Mouse (Mus musculus) bone marrow, adult 2 months (tissue): ENCODE measurements around the gene Pcsk4. TPM values are rescaled to one million over a fixed set of nuclear protein-coding genes. Genes with fewer than 3 reads are reported as not detected.
A peak's percentile ranks its signal among the peaks of the same experiment; 100 is the strongest.

Experiments
- H3K27ac ChIP-seq: fragments of 200-500 bp; 2 replicates; pipeline ENCODE4 v1.5.1; 2012; ENCODE audit warnings: low read depth, mild to moderate bottlenecking, control low read depth, inconsistent platforms, low read length; ENCODE audit not compliant: control insufficient read depth, poor library complexity, insufficient read depth
- H3K4me1 ChIP-seq: fragments of 200-500 bp; 2 replicates; pipeline ENCODE4 v1.6.1; 2011; ENCODE audit warnings: low read length; ENCODE audit not compliant: control insufficient read depth, insufficient read depth
- H3K4me3 ChIP-seq: fragments of 200-500 bp; replicated peaks from 2 replicates; pipeline ENCODE3; 2011; ENCODE audit warnings: mild to moderate bottlenecking, low read depth, low read length, control low read depth; ENCODE audit not compliant: control insufficient read depth
- CTCF ChIP-seq: fragments of 200-500 bp; IDR thresholded peaks from 2 replicates; pipeline ENCODE4 v1.5.1; 2011; ENCODE audit warnings: low read length, control low read depth; ENCODE audit not compliant: control insufficient read depth, insufficient read depth
- POLR2A ChIP-seq: fragments of 200-500 bp; IDR thresholded peaks from 2 replicates; pipeline ENCODE4 v1.6.1; 2011; ENCODE audit warnings: low read depth, mild to moderate bottlenecking, control low read depth, low read length, borderline replicate concordance; ENCODE audit not compliant: control insufficient read depth
- WGBS: fragments of 180-500 bp; shearing (Covaris S2); methylation state at CpG from one replicate; pipeline ENCODE4 v1.1.7; 2018; 5-methylcytosine and 5-hydroxymethylcytosine counted together
- polyA plus RNA-seq: library from polyadenylated mRNA; stranded (reverse); fragments of >200 nt; gene quantifications from 2 replicates; pipeline ENCODE4 v1.2.4, GENCODE M21; 2011; ENCODE audit warnings: low replicate concordance; ENCODE audit not compliant: missing spikeins, insufficient read depth, insufficient read length

Gene Pcsk4
- polyA plus RNA-seq, 1 experiment: not detected

DNA sequence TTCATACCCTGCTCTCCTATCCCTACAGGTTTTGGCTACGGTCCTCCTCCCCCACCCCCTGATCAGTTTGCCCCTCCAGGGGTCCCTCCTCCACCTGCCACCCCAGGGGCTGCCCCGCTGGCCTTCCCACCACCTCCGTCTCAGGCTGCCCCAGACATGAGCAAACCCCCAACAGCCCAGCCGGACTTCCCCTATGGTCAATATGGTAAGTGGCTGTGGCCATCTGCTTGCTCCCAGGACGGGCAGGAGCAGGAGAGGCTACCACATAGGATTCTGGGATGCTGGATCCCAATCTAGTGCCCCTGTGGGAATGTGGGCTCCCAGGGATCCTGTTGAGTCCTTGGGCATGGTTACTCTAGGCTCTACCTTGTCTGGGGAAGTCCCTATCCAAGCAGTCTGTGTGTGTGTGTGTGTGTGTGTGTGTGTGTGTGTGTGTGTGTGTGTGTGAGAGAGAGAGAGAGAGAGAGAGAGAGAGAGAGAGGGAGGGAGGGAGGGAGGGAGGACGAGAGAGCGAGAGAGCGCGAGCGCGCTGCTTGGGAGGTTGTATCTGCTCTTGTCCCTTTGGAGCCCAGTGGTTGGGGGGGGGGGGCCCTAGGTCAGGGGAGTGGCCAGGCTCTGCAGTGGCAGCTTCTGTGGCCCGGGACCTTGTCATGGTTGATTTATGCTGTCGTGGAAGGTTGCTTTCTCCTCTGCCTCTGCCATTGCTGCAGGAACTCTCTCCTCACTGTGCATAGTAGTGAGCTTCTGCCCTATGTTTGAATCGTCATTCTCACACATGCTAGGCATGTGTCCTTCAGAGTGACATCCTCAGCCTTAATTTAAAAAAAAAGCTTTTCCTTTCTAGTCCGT is 43.9 kb downstream of the Pcsk4 start:
- Histone ChIP-seq H3K4me3 (no peak overlapping the region), H3K4me1 (no peaks in the 10 kb centered on the region; the same call in 1 of the 2 replicates), H3K27ac (no peak overlapping the region)
- WGBS: 82% methylated on average over 15 of the region's 15 CpGs
- TF ChIP-seq CTCF (no peak), POLR2A (no peak)

DNA sequence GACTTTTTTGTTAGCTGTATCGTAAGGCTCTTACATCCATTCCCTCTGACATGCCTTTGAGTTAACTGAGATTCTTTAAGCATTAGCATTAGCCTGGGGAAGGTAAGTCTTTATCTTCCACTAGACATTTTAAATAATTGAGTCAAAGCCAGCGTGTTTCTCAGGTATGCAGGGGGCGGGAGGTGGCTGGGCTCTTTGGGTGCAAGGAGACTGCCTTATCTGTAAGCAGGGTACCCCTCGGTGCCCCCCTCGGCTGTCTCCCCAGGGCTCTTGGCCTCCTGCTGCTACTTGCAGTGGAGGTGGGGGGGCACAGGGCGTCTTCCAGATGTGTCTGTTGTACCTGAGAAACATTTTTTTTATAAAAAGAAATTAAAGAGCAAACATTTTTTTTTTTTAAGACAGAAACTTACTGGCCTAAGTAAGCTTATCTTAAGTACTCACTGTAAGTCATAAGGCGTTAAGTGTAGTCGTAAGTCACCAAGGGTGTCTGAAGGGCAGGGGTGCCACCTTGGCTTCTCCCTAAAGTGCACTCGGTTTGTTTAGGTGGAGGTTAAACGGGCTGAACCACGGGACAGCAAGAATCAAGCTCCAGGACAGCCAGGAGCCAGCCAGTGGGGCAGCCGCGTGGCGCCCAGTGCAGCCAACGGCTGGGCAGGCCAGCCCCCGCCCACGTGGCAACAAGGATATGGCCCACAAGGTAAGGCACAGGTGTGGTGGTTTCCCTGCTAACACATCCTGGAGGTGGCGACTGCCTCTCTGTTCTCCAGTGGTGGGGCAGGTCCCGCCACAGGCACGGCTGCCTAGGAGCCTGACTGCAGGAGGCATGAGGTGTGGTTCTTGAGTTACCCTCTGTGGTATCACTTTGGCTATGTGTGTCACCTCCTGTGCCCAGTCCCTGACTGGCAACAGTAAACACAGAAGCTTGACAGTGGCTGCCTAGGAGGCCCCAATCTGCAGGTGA is 46.5 kb downstream of the Pcsk4 start:
- H3K4me3 ChIP-seq: no peak overlapping the region
- 86% methylated on average over 20 of the region's 20 CpGs for WGBS
- TF ChIP-seq CTCF: no peak
- no peak for TF ChIP-seq POLR2A
- no peaks in the 10 kb centered on the region; the same call in 1 of the 2 replicates for H3K4me1 ChIP-seq
- peak overlapping the region; percentile 1; the same call in 1 of the 2 replicates for H3K27ac ChIP-seq

DNA sequence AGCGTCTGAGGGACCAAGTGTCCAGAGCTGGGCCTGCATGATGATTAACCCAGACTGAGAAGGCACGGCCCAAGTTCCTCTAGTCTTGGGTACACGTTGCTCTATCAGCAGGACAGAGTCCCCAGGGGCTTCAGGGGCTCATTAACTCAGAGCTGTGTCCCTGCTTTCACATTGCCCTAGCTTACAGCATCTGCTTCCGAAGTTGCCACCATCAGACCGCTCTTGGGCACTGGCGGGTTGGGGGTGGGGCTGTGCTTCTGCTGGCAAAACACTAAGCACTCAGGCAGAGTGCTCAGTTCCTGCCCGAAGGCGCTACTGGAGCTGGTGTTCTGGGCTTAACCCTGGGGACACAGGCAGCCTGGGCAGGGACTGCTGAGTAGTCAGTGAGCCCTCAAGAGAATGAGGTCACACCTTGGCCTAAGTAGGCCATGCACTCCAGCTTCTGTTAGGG is 47.4 kb downstream of the Pcsk4 start:
- WGBS: 45% methylated on average over 8 of the region's 8 CpGs
- peak overlapping the region; percentile 31 for H3K27ac ChIP-seq

DNA sequence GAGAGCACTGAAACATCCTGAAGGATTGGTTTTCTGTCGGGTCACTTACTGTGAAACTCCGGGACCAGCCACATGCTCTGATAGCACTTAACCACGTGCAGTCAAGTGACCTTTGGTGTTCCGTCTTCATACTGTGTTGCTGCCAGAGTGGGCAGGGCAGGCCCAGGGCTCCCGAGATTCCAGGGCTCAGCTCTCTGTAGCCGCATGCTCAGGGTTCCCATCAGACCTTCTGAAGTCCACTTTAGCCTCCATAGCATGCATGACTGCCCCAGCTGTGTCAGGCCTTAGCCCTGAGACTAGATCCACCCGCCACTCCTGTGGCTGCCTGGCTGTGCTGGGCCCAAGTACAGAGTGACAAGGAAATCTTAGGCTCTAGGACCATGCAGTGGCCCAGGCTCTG is 48.0 kb downstream of the Pcsk4 start:
- H3K4me3 ChIP-seq: no peak overlapping the region
- no peak for TF ChIP-seq CTCF
- TF ChIP-seq POLR2A: no peak
- no peaks in the 10 kb centered on the region; the same call in 1 of the 2 replicates for H3K4me1 ChIP-seq
- 88% methylated on average over 7 of the region's 7 CpGs for WGBS
- H3K27ac ChIP-seq: peak overlapping the region; percentile 31; the same call in 1 of the 2 replicates

More for the DNA sequence above, 47.4 kb downstream of the Pcsk4 start:
- Histone ChIP-seq H3K4me3 (no peak overlapping the region), H3K4me1 (no peaks in the 10 kb centered on the region; the same call in 1 of the 2 replicates)
- TF ChIP-seq POLR2A: no peak
- TF ChIP-seq CTCF: no peak

DNA sequence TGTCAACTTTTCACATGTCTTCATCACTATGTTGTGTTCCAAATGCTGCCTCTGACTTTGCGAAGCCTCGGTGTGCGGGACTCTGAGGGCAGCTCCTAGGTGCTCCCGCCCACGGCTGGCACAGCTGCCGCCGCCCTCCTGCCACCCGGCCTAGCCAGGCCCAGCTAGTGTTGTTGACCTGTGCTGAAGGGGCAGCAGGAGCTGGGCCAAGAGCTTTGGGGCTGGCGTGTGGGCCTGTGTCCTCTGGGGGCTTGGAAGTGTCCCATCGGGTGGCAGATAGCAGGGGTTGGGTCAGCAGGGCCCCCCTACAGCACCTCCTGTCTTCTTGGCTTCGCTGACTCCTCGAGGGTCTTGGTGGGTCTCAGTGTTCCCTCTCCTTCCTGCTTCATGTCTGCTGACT is 50.0 kb downstream of the Pcsk4 start:
- WGBS: 87% methylated on average over 12 of the region's 12 CpGs
- Histone ChIP-seq H3K4me3 (no peak overlapping the region), H3K4me1 (no peaks in the 10 kb centered on the region; the same call in 1 of the 2 replicates), H3K27ac (no peak overlapping the region; the same call in 1 of the 2 replicates)
- TF ChIP-seq CTCF (no peak), POLR2A (no peak)

DNA sequence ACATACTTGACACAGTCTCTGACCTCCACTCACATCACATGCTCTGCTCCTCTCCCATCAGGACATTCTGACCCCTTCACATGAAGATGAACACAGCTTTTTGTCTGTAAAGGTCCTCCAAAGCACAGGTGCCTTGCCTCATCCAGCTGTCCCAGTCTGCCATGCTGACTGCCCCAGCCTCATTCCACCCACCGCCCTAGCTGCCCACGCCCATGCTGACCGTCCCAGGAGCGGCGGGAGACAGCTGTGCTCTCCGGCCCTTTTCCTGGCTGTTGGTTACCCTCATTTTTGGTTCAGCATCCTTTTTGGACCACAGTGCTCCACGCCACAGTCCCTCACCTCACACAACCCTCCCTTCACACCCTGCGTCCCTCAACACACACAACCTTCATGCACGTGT is 50.9 kb downstream of the Pcsk4 start:
- 92% methylated on average over 9 of the region's 9 CpGs for WGBS
- H3K4me1 ChIP-seq: no peaks in the 10 kb centered on the region; the same call in 1 of the 2 replicates
- H3K4me3 ChIP-seq: no peak overlapping the region

DNA sequence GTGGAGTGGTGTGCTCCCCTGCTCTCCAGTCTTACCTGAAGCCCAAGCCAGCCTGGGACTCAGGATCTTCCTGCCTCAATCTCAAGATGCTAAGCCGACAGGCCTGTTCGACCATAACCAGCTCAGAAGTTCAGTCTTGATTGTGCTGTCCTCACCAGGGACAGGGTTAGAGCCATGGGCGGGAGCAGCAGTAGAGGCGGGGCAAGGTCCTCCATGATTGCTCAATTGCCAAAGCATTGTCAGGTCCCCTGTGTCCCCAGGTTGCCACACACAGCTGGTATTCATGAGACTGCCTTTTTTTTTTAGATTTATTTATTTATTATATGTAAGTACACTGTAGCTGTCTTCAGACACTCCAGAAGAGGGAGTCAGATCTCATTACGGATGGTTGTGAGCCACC is 53.1 kb downstream of the Pcsk4 start:
- Histone ChIP-seq H3K4me1 (peaks cover 2% of the 10 kb centered on the region), H3K4me3 (no peak overlapping the region), H3K27ac (no peak overlapping the region)
- WGBS: 73% methylated on average over 5 of the region's 5 CpGs
- TF ChIP-seq CTCF (no peak), POLR2A (no peak)

More for the DNA sequence above, 50.9 kb downstream of the Pcsk4 start:
- TF ChIP-seq POLR2A (no peak), CTCF (no peak)
- H3K27ac ChIP-seq: no peak overlapping the region
